Mouse (Mus musculus) layer of hippocampus, postnatal 36 days (tissue): ENCODE measurements around the gene Itga4. TPM values are rescaled to one million over a fixed set of nuclear protein-coding genes. Genes with fewer than 3 reads are reported as not detected.
A peak's percentile ranks its signal among the peaks of the same experiment; 100 is the strongest.

ENCODE experiments used
- DNase-seq, 2 experiments: peaks; one replicate each; pipeline ENCODE4 v3.0.0; 2022
- total RNA-seq, 2 experiments: library from RNA; stranded (reverse); gene quantifications; 2 replicates each; pipeline ENCODE4 v1.2.3; 2021

Itga4 gene
- total RNA-seq, result 10 to 100 TPM; 26.1 to 29.7 TPM

GRCm38 (mm10) chr2:79255192-79256000 is at the start of gene Itga4:
Gene Itga4, plus strand, starts transcription at chr2:79255426.
- DNase-seq, result peak; percentile 87

- no peak for DNase-seq
These were observed 49.0 kb upstream of the Itga4 start for GRCm38 (mm10) chr2:79206191-79206755.

- no peak for DNase-seq
These were observed 40.2 kb upstream of the Itga4 start for GRCm38 (mm10) chr2:79214982-79215381.

- DNase-seq, result no peak
These were observed 39.7 kb upstream of the Itga4 start for GRCm38 (mm10) chr2:79215479-79215878.

GRCm38 (mm10) chr2:79224714-79225426 is 30.4 kb upstream of the Itga4 start:
- DNase-seq, result no peak

- no peak for DNase-seq
These were observed 27.4 kb upstream of the Itga4 start for GRCm38 (mm10) chr2:79227805-79228241.

GRCm38 (mm10) chr2:79231056-79231949 is 23.9 kb upstream of the Itga4 start:
- no peak for DNase-seq

GRCm38 (mm10) chr2:79235767-79236487 is 19.3 kb upstream of the Itga4 start:
- no peak for DNase-seq

- no peak for DNase-seq
These were observed 18.0 kb upstream of the Itga4 start for GRCm38 (mm10) chr2:79237216-79237615.

- no peak for DNase-seq
These were observed 10.9 kb upstream of the Itga4 start for GRCm38 (mm10) chr2:79244276-79244675.

GRCm38 (mm10) chr2:79244743-79245142 is 10.5 kb upstream of the Itga4 start:
- no peak for DNase-seq

GRCm38 (mm10) chr2:79248283-79248682 is 6.9 kb upstream of the Itga4 start:
- DNase-seq, result no peak

GRCm38 (mm10) chr2:79250510-79250909 is 4.7 kb upstream of the Itga4 start:
- no peak for DNase-seq

GRCm38 (mm10) chr2:79253754-79254197 is 1.4 kb upstream of the Itga4 start:
- DNase-seq, result no peak

GRCm38 (mm10) chr2:79254588-79255191 is 536 bp upstream of the Itga4 start:
- DNase-seq, result no peak

- DNase-seq, result no peak
These were observed 744 bp downstream of the Itga4 start for GRCm38 (mm10) chr2:79256001-79256339.

GRCm38 (mm10) chr2:79256376-79256775 is 1.1 kb downstream of the Itga4 start:
- no peak for DNase-seq

GRCm38 (mm10) chr2:79256880-79257279 is 1.7 kb downstream of the Itga4 start:
- DNase-seq, result no peak

GRCm38 (mm10) chr2:79257411-79257810 is 2.2 kb downstream of the Itga4 start:
- no peak for DNase-seq

- DNase-seq, result no peak
These were observed 4.1 kb downstream of the Itga4 start for GRCm38 (mm10) chr2:79259326-79259725.

- DNase-seq, result peak; percentile 22 to 39
These were observed 10.4 kb downstream of the Itga4 start for GRCm38 (mm10) chr2:79265665-79266064.
